Mouse (Mus musculus): ENCODE measurements around the gene Slco3a1. TPM values are rescaled to one million over a fixed set of nuclear protein-coding genes. Genes with fewer than 3 reads are reported as not detected.

The Slco3a1 gene
- polyA plus RNA-seq, 1 experiment = not detected

GRCm38 (mm10) chr7:74471740-74472139, 82.8 kb downstream of the Slco3a1 start:
- no peak for TF ChIP-seq GATA1 (IDR thresholded peaks at IDR 0.05; ENCODE audit: low read length)

- no peak for TF ChIP-seq GATA1 (IDR thresholded peaks at IDR 0.05; ENCODE audit: low read length)
Observed at GRCm38 (mm10) chr7:74466886-74467285, 87.7 kb downstream of the Slco3a1 start.

- TF ChIP-seq GATA1 (IDR thresholded peaks at IDR 0.05; ENCODE audit: low read length) = no peak
Observed at GRCm38 (mm10) chr7:74464638-74465037, 89.9 kb downstream of the Slco3a1 start.

GRCm38 (mm10) chr7:74462451-74462850, 92.1 kb downstream of the Slco3a1 start:
- no peak for TF ChIP-seq GATA1 (IDR thresholded peaks at IDR 0.05; ENCODE audit: low read length)

- TF ChIP-seq GATA1 (IDR thresholded peaks at IDR 0.05; ENCODE audit: low read length) = no peak
Observed at GRCm38 (mm10) chr7:74461736-74462135, 92.8 kb downstream of the Slco3a1 start.

GRCm38 (mm10) chr7:74461146-74461545, 93.4 kb downstream of the Slco3a1 start:
- TF ChIP-seq GATA1 (IDR thresholded peaks at IDR 0.05; ENCODE audit: low read length) = no peak

GRCm38 (mm10) chr7:74459812-74460211, 94.8 kb downstream of the Slco3a1 start:
- TF ChIP-seq GATA1 (IDR thresholded peaks at IDR 0.05; ENCODE audit: low read length) = no peak

- no peak for TF ChIP-seq GATA1 (IDR thresholded peaks at IDR 0.05; ENCODE audit: low read length)
Observed at GRCm38 (mm10) chr7:74459277-74459676, 95.3 kb downstream of the Slco3a1 start.

- TF ChIP-seq GATA1 (IDR thresholded peaks at IDR 0.05; ENCODE audit: low read length) = no peak
Observed at GRCm38 (mm10) chr7:74458475-74459221, 95.9 kb downstream of the Slco3a1 start.

- TF ChIP-seq GATA1 (IDR thresholded peaks at IDR 0.05; ENCODE audit: low read length) = no peak
Observed at GRCm38 (mm10) chr7:74457347-74457975, 97.1 kb downstream of the Slco3a1 start.

- TF ChIP-seq GATA1 (IDR thresholded peaks at IDR 0.05; ENCODE audit: low read length) = no peak
Observed at GRCm38 (mm10) chr7:74456781-74457180, 97.8 kb downstream of the Slco3a1 start.

GRCm38 (mm10) chr7:74451047-74451446, 103.5 kb downstream of the Slco3a1 start:
- TF ChIP-seq GATA1 (IDR thresholded peaks at IDR 0.05; ENCODE audit: low read length) = no peak

- TF ChIP-seq GATA1 (IDR thresholded peaks at IDR 0.05; ENCODE audit: low read length) = no peak
Observed at GRCm38 (mm10) chr7:74449802-74450201, 104.8 kb downstream of the Slco3a1 start.

- TF ChIP-seq GATA1 (IDR thresholded peaks at IDR 0.05; ENCODE audit: low read length) = no peak
Observed at GRCm38 (mm10) chr7:74447781-74448180, 106.8 kb downstream of the Slco3a1 start.

- no peak for TF ChIP-seq GATA1 (IDR thresholded peaks at IDR 0.05; ENCODE audit: low read length)
Observed at GRCm38 (mm10) chr7:74445148-74445547, 109.4 kb downstream of the Slco3a1 start.

GRCm38 (mm10) chr7:74442380-74442779, 112.2 kb downstream of the Slco3a1 start:
- TF ChIP-seq GATA1 (IDR thresholded peaks at IDR 0.05; ENCODE audit: low read length) = no peak

- no peak for TF ChIP-seq GATA1 (IDR thresholded peaks at IDR 0.05; ENCODE audit: low read length)
Observed at GRCm38 (mm10) chr7:74437534-74437933, 117.0 kb downstream of the Slco3a1 start.
